Mouse (Mus musculus): Measurements from ENCODE around the gene Ephb2.

Gene Ephb2

DNA sequence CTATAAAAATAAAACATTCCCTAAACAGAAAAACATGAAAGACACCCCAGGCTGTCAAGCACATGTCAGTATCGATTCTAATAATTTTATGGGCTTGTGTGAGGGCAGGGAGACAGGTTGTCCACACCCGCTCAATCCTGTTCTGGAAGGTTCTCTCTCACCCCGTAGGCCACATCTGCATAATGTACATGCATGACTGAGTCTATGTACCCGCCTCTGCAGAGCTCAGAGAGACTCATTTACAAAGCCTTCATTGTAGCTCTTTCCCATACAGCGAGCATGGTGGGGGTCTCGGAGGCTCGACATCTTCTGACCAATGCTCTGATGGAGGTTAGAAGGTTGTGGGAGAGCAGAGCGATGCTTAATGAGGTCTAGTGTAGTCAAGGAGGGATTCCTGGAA lies 108.8 kb downstream of the Ephb2 start:
- DNase-seq: no peak

DNA sequence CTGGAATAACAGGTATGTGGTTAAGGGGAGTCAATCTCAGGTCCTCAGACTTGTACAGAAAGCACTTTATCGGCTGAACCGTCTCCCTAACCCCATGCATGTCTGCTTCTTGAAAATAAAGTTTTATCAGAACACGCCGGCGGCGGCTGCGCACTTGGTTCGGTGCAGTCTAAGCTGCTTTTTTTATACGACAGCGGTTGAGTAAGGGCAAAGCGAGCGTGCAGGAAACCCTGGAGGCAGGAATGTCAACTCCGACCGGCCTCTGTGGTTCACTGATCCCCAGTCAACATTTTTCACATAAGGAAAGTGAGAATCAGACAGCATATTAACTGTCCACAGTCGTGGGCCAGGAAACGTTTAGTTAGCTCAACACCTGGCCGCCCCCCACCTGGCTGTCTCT lies 111.1 kb downstream of the Ephb2 start:
- no peak for DNase-seq

DNA sequence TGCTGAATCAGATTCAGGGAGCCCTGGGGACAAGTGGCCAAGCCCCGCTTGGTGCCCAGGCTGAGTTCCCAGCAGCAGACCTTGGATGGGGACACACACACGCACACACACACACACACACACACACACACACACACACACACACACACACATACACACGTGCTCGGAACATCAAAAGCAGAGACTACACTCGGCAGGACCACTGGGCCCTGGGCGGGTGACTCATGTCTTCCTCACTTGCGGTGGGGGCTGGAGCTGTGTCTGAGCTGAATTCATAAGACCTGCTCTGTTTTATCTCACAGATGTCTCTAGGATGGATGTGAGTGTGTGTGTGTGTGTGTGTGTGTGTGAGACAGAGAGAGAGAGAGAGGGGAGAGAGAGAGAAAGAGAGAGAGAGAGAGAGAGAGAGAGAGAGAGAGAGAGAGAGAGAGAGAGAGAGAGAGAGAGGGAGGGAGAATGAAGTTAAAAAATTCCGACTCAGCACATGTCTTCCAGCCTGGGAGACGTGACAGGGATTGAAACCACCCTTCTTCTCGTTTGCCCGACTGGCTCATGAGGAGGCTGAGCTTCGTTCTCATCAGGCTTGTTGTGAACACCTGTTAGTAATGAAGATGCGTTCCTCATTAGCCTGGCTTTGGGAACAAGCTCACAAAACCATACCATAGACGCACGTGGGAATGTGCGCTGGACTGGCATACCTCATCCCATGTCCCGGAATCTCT lies 113.3 kb downstream of the Ephb2 start:
- no peak for DNase-seq

DNA sequence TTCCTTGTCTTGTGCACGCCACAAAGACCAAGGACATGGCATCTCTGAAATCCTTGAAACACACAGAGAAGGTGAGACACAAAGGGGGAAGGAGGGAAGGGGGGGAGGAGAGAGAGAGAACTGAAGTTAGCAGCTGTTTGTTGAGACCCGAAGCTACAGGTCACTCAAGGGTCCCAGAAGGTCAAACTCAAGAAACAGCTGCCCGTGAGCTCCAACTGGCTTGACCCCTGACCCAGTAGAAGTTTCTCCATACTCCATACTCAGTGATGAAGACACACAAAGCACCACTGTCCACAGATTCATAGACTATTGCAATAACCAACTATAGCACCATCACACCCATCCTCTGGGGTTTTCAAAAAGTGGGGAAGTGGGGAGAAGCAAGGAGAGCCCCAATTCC lies 113.9 kb downstream of the Ephb2 start:
- no peak for DNase-seq

DNA sequence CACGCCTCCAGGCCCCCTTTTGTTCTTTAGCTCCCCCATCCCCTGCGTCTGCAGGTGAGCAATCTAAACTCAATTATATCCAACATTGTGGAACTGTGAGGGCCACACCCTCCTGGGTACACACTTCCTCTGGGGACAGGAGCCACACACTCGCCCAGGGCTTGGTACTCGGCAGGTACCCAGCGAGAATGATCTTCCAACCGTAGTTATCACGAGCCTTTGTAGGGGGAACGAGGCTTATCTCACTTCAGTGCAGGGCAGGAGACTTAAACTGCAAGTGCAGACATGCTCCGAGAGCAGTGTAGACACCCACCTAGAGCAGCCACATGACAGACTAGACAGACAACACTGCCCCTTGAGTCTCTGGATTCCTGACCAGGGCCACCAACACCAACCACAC lies 115.8 kb downstream of the Ephb2 start:
- no peak for DNase-seq

DNA sequence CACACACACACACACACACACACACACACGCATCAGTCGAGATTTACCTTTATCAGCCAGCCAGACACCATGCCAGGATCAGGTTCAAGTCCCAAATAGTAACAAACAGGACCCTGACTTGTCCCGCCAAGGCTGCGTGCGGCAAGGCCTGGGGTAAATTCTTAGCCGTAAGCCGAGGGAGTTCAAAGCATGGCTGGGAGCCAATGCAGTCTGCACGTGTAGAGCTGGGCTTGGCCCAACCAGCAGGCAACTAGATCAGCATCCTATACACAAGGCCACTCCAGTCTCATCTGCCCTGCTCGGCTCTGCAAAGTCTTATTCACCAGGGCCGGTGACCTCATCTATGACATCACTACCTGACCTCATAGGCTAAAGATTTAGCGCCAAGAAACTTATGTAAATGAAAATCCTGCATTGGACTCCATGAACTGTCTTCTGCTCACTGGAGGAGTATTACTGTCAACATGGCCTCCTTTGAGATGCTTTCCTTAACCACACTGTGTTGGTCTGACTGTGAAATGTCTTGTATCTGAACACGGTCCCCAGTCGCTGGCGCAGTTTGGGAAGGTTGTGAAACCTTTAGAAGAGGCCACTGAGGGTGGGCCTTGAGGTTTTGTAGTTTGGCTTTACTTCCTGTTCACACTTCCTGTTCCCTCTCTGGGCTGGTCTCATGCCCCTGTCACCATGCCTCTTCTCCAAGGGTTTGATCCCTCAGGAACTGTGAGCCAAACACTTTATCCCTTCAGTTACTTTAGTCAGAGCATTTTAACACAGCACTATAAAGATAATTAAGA lies 117.4 kb downstream of the Ephb2 start:
- no peak for DNase-seq

DNA sequence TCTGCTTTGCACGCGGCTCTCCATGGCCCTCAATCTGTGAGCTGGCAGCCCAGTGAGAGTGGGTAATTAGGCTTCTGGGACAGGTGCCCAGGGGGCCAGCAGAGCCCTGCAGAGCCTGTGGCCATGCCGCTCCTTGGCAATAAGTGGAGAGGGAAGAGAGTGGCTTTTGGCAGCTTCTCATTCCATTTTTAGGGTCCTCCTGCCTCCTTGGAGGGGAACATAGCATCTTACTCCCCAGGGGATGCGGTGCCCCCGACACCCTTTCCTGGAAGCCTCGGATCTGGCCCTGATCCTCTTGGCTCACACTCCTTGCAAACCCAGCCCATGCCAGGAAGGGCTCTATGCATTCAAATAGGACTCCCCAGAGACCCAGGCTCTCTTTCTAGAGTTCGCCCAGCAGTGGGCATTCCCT lies 119.2 kb downstream of the Ephb2 start:
- DNase-seq: no peak

DNA sequence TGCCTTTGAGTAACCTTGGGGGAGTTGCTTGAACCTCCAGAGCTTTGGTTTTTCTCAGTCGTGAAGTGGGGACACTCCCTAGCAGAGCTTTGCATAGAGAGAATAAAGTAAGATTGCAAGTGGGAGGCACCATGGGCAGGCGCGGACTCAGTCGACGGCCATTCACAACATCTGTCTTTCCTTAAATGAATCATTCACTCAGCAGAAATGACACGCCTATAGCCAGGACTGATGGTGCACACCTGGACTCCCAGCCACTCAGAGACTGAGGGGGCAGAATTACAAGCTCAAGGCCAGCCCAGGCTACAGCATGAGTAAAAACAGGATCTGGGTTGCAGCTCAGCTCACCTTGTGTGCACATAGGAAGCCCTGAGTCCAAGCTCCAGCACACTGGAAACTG lies 121.3 kb downstream of the Ephb2 start:
- DNase-seq: no peak

DNA sequence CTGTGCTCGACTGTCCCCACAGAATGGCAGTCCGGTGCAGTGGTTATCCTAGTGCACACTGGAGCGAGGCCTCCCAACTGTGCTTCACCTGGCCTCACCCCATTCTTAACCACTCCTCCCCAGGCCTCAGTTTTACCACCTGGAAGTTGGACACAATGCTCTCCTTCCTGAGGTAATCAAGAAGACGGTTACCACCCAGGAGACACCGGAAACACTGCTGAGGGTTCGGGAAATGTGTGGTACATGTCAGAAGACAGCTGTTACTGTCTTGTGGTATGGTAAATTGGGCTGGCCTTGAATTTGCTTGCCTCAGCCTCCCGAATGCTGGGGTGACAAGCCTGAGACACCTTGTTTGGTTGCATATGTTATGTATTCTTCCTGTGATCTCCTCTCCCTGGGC lies 121.9 kb downstream of the Ephb2 start:
- DNase-seq: no peak

DNA sequence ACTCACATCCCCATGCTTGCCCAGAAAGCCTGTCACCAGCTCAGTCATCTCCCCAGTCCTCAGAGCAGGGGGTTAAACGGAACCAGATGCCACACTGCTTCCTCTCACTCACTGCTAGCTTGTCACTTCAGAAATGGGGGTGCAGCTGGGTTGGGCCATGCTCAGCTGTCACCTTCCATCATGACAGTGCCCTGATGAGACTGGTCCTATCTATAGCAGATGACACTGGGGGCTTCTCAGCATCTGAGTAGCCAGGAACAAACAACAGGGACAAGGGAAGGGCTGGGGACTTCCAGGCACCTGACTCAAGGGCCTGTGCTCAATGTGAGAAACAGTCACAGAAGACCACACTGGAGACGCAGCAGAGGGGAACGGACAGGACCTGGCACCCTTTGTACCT lies 122.4 kb downstream of the Ephb2 start:
- DNase-seq: no peak

DNA sequence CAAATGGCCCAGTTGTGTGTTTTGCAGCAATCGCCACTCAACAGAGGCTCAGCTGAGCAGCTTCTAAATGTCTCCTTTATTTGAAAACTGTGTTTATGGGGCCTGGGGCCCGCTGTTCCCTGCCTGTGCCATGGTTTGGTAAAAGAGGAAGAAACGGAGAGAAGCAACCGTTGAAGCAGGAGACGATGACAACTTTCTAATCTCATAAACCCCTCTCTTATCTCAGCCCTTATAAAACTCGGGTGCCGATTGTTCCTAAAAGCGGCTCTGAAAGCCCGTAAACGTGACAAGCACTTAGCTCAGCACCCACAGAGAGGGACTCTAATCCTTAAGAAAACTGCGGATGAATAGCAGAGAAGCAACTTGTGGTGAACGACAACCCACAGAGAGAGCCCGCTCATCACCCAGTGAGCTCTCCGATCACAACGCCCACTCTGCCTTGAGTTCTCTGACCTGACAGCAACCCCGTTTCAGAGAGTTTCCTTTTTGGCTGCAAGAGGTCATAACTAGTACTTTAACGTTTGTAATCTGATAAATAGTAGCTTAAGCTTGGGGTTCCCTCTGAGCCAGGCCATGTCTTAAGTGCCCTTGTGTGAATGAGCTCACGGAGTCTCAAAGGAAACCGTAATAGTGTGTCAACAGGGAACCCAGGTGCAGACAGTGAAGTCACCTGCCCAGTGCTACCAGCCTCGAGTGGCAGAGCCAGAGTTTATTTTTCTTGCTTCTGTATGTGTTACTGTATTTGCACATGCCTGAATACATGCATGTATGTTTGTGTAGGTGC lies 123.6 kb downstream of the Ephb2 start:
- no peak for DNase-seq

DNA sequence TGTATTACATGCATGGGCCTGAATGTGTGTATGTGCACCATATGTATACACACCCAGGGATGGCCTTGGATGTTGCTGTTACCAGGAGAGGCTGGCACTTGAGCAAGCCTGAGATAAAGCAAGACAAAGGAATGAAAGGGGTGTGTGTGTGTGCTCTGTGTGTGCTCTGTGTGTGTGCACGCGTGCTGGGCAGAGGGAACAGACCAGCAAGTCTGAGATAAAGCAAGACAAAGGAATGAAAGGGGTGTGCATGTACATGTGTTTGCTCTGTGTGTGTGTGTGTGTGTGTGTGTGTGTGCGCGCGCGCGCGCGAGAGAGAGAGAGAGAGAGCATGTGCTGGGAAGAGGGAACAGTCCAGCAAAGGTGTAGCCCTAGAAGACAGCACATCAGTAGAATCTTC lies 125.4 kb downstream of the Ephb2 start:
- DNase-seq: no peak

DNA sequence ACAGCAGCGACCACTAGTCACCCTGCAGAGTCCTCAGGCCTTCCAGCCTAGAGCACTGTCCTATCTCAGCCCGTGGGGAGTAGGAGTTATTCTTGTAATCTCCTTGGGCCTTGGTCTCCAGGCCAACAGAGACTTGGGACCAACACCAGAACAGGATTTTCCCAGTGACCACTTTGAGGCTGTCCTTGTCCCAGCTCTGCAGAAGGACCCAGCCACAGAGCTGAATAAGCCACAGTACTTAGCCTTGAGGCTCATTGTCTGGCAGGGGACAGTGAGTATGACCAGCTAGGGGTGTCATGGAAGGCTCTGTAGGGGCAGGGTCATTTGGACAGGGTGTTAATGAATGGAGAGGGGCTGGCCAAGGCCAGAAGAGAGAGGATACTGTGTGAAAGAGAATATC lies 126.8 kb downstream of the Ephb2 start:
- no peak for DNase-seq

DNA sequence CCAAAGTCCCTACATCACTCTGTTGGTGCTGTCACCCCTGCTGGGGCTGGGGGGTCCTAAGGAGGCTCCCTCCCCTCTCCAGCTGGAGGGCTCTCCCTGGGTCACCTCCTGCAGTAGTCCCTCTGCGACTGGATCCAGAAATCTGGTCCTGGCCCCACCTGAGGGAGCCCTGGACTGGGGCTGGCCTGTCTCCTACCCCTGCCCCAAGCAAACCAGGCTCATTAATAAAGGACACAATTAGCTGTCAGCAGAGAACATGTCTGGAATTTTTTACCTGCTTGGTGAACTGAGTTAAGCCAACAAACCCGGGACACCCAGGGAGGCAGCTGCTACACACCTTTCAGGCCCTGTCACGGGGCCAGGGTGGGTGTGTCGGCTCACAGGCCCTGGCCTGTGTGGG lies 129.1 kb downstream of the Ephb2 start:
- no peak for DNase-seq

DNA sequence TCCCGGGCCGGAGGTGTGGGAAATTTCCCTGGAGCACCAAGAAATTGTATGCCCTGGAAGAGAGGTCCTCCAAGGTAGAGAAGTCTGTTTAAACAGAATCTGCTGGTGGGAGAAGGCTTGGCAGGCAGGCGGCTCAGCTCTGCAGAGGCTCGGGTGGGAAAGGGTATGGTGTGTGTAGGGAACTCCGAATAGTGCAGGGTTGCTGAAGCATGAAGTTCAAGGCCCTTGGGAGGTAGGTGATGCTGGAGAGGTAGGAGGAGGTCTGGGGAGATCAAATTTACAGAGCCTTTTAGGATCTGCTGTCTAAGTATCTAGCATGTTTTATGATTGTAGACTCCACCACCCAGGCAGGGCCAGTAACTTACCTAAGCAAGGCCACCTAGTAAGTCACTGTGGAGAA lies 130.7 kb downstream of the Ephb2 start:
- no peak for DNase-seq

DNA sequence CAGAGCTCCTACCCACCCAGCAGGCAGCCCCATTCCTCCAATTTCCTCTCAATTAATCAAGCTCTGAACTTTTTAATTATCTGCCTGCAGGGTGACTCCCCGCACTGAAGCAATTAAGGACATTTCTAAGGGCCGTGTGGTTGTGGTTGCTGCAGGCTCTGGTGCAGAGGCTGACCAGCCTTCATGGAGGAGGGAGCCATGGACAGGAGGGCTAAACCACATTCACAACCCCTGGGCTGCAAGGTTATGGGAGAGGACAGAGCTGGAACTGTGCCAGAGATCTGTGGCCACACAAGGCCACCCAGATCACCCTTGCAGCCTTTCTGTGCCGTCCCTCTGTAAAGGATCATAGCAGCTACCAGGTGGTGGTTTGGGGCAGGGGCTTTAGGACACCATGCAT lies 131.2 kb downstream of the Ephb2 start:
- no peak for DNase-seq

DNA sequence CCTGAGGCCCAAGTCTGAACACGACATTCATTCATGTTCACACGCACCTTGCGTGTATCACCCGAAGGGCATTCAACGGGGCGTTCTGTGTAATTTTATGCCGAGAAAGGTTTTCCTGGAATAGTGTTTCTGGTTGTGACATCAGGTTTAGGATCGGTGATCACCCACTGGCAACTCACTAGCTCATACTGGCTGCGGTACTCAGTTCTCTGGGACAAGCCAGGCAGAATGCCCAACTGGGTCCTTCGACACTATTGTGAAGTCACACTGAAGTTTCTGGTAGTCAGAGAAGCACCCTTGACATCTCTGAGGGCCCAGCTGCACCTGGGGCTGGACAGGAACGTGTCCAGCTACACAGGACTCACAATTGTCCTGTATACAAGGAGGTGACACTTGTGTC lies 132.4 kb downstream of the Ephb2 start:
- DNase-seq: no peak

DNA sequence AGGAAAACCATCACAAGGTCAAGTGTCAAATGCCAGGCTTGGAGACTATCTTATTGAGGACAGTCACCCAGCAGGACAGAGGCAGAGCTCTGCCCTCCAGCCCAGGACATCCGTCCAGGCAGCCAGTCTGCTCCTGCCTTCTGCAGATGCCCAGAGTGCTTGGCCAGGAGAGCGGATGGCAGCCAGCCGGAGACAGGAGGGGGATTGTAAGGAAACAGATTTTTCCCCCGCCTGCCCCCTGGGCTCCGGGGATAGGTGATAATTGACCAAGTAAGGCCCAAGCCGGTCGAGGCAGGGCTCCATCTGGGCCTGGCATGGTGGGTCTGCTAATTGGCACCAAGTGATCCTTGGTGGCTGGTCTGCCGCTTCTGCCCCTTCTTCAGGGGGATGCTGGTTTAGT lies 133.3 kb downstream of the Ephb2 start:
- DNase-seq: no peak

DNA sequence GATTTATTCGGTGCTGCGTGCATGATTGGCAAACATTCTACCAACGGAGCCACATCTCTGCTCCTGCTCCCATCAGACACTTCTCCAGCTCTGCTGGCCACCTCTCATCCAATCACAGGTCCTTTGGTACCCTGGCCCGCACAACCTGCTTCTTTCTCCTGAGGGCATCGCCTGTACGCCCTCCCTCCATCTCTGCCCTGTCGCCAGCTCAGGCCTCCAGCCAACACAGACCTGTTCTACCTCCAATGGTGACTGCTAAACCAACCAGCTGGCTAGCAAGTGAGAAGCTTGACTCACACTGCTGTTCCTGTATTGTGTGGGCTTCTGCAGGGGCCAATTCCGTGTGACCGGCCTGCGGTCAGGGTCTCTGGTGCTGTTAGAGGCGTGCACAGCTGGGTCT lies 134.6 kb downstream of the Ephb2 start:
- no peak for DNase-seq

DNA sequence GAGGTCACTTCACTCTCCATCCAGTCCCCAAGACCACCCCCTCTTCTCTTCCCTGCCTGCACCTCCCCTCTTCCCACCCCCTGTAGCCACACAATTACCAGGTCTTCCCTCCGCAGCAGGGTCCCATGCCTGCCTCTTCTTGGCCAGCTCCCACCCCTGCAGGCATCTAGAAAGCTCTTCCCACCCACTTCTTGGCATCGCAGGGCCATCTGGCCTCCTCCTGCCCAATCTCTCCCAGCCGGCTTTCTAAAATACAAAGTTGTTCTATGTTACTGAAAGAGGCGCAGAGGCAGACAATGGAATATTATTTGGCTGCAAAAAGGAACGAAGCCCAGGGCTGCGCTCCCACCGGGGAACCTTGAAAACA lies 136.7 kb downstream of the Ephb2 start:
- DNase-seq: no peak

DNA sequence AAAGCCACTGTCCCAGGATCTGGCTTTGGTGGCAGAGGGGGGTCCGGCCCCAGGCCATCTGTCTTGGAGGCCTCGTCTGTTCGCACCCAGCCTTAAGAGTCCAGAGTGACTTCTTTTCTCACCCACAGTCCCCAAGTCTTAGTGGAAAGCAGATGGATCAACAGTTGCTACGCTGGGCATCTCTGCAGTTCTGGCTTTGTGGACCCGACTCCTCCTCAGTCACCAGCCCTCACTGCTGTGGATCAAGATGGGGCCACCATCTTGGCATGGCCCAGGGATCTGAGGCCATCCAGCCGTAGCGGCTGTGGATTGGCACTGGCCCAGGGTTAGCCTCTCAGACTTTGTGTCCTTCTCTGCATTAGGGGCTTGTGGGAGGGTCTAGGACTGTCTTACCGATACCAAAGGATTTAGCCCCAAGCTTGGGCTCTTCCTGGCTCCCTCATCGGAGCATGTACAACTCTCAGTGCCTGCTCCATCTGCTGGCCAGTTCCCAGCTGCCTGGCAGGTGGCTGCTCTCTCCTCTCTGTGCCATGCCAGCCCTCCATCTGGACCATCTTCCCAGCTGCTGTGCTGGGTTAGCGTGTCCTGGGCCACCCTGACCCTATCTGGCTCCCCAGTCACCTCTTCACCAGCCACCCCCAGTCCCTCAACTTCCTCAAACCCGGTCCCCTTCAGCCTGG lies 137.2 kb downstream of the Ephb2 start:
- DNase-seq: no peak

DNA sequence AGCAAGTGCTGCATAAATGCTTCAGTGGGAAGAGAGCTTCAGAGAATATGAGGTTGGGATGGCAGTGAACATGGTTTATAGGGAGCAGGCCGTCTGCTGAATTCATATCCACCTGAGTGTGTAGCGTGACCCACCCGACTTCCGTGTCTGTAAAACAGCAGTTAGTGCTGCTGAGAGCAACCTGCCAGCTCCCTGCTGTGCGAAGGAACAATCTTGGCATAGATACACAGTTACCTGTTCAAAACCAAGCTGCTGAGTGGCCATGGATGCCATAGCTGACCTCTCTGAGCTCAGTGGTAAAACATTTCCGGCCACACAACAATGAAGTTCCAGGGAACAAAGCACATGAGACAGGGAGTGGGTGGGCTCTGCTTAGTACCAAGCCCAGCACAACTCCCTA lies 138.5 kb downstream of the Ephb2 start:
- no peak for DNase-seq

DNA sequence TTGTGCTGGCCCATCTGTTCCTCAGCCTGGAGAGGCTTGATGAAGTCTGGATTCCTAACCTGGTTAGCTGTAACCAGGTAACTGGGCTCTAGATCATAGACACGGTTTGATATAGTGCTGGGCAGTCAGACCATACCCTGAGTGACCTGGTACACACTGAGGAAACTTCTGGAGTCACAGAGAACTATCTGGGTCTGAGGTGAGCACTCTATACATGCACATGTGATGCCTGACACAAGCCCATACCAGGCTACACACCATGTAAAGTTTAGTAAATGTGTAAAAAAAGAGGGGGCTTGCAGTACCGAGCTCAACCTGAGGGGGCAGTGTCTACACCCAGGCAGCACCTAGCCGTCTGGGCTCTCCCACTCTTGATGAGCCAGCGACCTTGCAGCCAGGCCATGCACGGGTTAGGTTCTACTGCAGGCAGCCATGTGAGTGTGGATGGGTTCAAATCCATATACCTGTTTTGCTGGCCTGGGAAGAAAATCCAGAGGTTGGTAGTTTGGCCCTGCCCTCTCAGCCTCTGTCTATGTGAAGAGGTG lies 139.3 kb downstream of the Ephb2 start:
- DNase-seq: peak; percentile 66 to 69

Measured in B cell, adult 2 months (primary cell).